Mouse (Mus musculus) intestine, embryonic 16.5 days (tissue): Measurements from ENCODE around the gene Plxnd1. TPM values are rescaled to one million over a fixed set of nuclear protein-coding genes. Genes with fewer than 3 reads are reported as not detected.
A peak's percentile ranks its signal among the peaks of the same experiment; 100 is the strongest.

Experiments
- ATAC-seq: fragments of 200-750 bp; cut with Nextera tagmentation; 2 replicates; pipeline ENCODE4 v1.8.0; 2017; ENCODE audit warnings: moderate TSS enrichment, moderate library complexity
- H3K27ac ChIP-seq: fragments of 300-500 bp; sonication (generic); 2 replicates; pipeline ENCODE4 v1.5.1; 2014; ENCODE audit warnings: mild to moderate bottlenecking, low read length
- H3K27me3 ChIP-seq: fragments of 300-500 bp; sonication (generic); replicated peaks from 2 replicates; pipeline ENCODE4 v1.6.1; 2014; ENCODE audit warnings: low read length, control low read depth, mixed read lengths; ENCODE audit not compliant: control insufficient read depth, insufficient read depth
- H3K36me3 ChIP-seq: fragments of 300-500 bp; sonication (generic); 2 replicates; pipeline ENCODE4 v1.6.1; 2014; ENCODE audit warnings: low read length, control low read depth; ENCODE audit not compliant: control insufficient read depth, insufficient read depth
- H3K4me1 ChIP-seq: fragments of 300-500 bp; sonication (generic); 2 replicates; pipeline ENCODE4 v1.6.1; 2014; ENCODE audit warnings: low read length, control low read depth, mixed read lengths; ENCODE audit not compliant: control insufficient read depth, insufficient read depth
- H3K4me2 ChIP-seq: fragments of 300-500 bp; sonication (generic); 2 replicates; pipeline ENCODE4 v1.6.1; 2014; ENCODE audit warnings: low read depth, low read length, control low read depth
- H3K4me3 ChIP-seq: fragments of 300-500 bp; sonication (generic); 2 replicates; pipeline ENCODE4 v1.5.1; 2014; ENCODE audit warnings: mild to moderate bottlenecking, low read length
- H3K9ac ChIP-seq: fragments of 300-500 bp; sonication (generic); 2 replicates; pipeline ENCODE4 v1.6.1; 2014; ENCODE audit warnings: low read depth, low read length
- H3K9me3 ChIP-seq: fragments of 300-500 bp; sonication (generic); 2 replicates; pipeline ENCODE4 v1.6.1; 2016; ENCODE audit warnings: low read length, control low read depth; ENCODE audit not compliant: control insufficient read depth
- WGBS: fragments of 180-500 bp; shearing (Covaris S2); extraction: QIAGEN DNeasy Blood & Tissue Kit; methylation state at CpG from one replicate; pipeline ENCODE4 v1.1.7; 2014; 5-methylcytosine and 5-hydroxymethylcytosine counted together
- polyA plus RNA-seq: library from polyadenylated mRNA; unstranded; fragments of >200 nt; fragmentation: Nextera tagmentation; extraction: Ambion mirVana; gene quantifications from 2 replicates; pipeline ENCODE4 v1.2.1, GENCODE M21; 2015

Gene Plxnd1
- polyA plus RNA-seq, 1 experiment from 2014 or later, result 19.3 TPM

DNA sequence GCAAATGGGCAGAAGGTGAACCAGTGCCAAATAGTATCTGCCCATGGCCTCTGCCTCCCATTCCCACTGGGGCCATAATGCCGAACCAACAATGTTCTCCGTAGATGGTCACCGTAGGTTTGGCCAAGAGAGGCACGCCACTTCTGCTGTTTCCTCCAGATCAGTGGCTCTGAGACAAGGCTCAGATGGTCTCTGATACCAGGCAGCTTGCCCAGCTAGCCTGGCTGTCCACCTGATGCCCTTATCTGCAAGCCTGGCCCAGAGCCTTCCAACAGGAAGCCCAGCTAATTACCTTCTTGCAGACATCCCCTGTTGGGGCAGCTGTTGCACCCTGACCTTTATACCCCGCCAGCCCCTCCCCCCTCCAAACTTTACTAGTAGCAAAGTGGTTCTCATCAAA, 26.7 kb downstream of the Plxnd1 start:
- Histone ChIP-seq H3K4me3 (no peak overlapping the region), H3K27ac (no peak overlapping the region), H3K4me2 (no peak overlapping the region), H3K9ac (no peak overlapping the region), H3K9me3 (no peaks in the 10 kb centered on the region), H3K27me3 (no peaks in the 10 kb centered on the region), H3K4me1 (peaks cover 20% of the 10 kb centered on the region), H3K36me3 (0 out of 2 replicates have a peak, but pooled peaks cover 6% of the 10 kb centered on the region)
- ATAC-seq, result no peak
- 80% methylated on average over 5 of the region's 5 CpGs for WGBS

DNA sequence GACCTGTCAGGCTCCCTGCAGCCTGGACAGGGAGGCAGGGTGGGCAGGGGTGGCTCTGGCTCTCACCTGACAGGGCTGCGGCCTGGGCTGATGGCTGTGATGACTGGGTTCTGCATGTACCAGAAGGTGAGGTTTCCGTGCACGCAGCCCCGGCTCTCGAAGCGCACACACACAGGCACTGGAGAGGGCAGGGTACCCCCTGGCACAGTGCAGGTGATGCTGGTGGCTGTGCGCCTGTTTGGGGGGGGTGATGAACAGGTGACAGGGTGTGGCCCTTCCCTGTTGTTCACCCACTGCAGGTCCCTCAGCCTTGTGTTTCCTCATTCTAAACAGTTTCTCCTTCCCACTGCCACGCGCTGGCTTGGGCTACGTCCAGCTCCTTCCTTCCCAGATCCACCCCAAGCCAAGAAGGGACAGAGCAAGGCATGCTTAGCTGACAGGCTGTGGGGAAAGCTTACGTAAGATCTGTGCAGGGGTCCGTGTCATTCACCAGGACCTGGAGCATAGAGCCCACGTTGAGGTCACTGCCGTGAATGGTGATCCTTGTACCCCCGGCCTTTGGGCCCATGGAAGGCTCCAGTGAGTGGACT, 27.4 kb downstream of the Plxnd1 start:
- H3K27ac ChIP-seq, result no peak overlapping the region
- H3K4me2 ChIP-seq, result no peak overlapping the region
- no peaks in the 10 kb centered on the region for H3K27me3 ChIP-seq
- 0 out of 2 replicates have a peak, but pooled peaks cover 6% of the 10 kb centered on the region for H3K36me3 ChIP-seq
- no peak overlapping the region for H3K9ac ChIP-seq
- no peaks in the 10 kb centered on the region for H3K9me3 ChIP-seq
- no peak overlapping the region for H3K4me3 ChIP-seq
- WGBS, result 92% methylated on average over 15 of the region's 15 CpGs
- no peak for ATAC-seq
- H3K4me1 ChIP-seq, result peaks cover 15% of the 10 kb centered on the region

- H3K27me3 ChIP-seq, result no peaks in the 10 kb centered on the region
- no peak for ATAC-seq
- H3K9ac ChIP-seq, result no peak overlapping the region
- H3K27ac ChIP-seq, result no peak overlapping the region
- H3K4me3 ChIP-seq, result no peak overlapping the region
- H3K36me3 ChIP-seq, result 0 out of 2 replicates have a peak, but pooled peaks cover 6% of the 10 kb centered on the region
- H3K4me2 ChIP-seq, result no peak overlapping the region
- WGBS, result 92% methylated on average over 19 of the region's 19 CpGs
- no peaks in the 10 kb centered on the region for H3K9me3 ChIP-seq
- peaks cover 5% of the 10 kb centered on the region for H3K4me1 ChIP-seq
Observed at GRCm38 (mm10) chr6:115966227-115966966, 28.4 kb downstream of the Plxnd1 start.

DNA sequence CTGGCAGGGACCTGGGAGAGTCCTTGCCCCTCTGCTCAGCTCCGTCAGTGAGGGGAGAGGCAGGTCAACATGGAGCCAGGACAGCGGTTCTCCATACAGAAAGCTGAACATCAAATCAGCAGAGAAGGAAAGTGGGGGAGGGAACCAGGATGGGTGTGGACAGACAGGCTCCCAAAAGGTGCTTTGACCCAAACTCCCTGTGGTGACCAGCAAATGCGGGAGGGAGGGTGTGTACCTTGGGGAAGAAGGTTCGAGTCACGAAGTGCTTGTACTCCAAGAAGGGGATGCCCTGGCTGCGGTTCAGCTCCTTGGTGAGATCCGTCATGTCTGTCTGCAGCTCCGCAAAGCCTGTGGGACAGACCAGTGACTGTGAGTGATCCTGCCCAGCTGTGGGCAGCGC, 31.1 kb downstream of the Plxnd1 start:
- 83% methylated on average over 9 of the region's 9 CpGs for WGBS
- H3K36me3 ChIP-seq, result 0 out of 2 replicates have a peak, but pooled peaks cover 6% of the 10 kb centered on the region
- H3K27ac ChIP-seq, result no peak overlapping the region
- H3K27me3 ChIP-seq, result no peaks in the 10 kb centered on the region
- no peaks in the 10 kb centered on the region for H3K9me3 ChIP-seq
- H3K4me2 ChIP-seq, result no peak overlapping the region
- no peak overlapping the region for H3K4me3 ChIP-seq
- H3K9ac ChIP-seq, result no peak overlapping the region
- H3K4me1 ChIP-seq, result peaks cover 12% of the 10 kb centered on the region
- no peak for ATAC-seq

- Histone ChIP-seq H3K27ac (no peak overlapping the region), H3K9ac (no peak overlapping the region)
- peak; percentile 21; the same call in 1 of the 2 replicates for ATAC-seq
Observed at GRCm38 (mm10) chr6:115962439-115963085, 32.2 kb downstream of the Plxnd1 start.

GRCm38 (mm10) chr6:115961743-115962142, 33.1 kb downstream of the Plxnd1 start:
- WGBS, result 80% methylated on average over 3 of the region's 3 CpGs
- 0 out of 2 replicates have a peak, but pooled peaks cover 6% of the 10 kb centered on the region for H3K36me3 ChIP-seq
- ATAC-seq, result no peak

More at GRCm38 (mm10) chr6:115962439-115963085, 32.2 kb downstream of the Plxnd1 start:
- Histone ChIP-seq H3K4me2 (no peak overlapping the region), H3K9me3 (no peaks in the 10 kb centered on the region), H3K27me3 (no peaks in the 10 kb centered on the region), H3K36me3 (0 out of 2 replicates have a peak, but pooled peaks cover 6% of the 10 kb centered on the region), H3K4me1 (peaks cover 16% of the 10 kb centered on the region), H3K4me3 (no peak overlapping the region)
- WGBS, result 46% methylated on average over 23 of the region's 23 CpGs

DNA sequence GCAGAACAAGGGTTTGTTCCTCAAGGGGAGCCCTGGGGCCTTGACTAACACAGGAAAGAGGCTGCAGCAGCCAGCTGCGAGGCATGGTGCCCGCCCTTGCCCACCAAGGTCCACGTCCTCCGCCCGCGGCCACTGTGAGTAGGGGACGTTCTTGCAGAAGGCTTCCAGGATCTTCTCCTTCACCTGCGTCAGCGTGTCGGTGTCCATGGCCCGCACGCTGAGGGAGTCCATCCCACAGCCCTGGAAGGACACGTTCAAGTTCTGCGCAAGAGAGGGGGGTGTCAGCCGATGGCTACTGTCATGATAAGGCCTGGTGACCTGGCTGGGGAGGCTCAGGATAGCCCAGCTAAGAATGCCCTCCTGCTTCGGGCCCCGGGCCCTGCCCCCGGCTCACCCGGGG, 34.5 kb downstream of the Plxnd1 start:
- Histone ChIP-seq H3K4me2 (no peak overlapping the region), H3K27ac (no peak overlapping the region), H3K9me3 (no peaks in the 10 kb centered on the region), H3K4me1 (peaks cover 29% of the 10 kb centered on the region), H3K9ac (no peak overlapping the region), H3K27me3 (no peaks in the 10 kb centered on the region), H3K4me3 (no peak overlapping the region), H3K36me3 (0 out of 2 replicates have a peak, but pooled peaks cover 3% of the 10 kb centered on the region)
- 93% methylated on average over 19 of the region's 19 CpGs for WGBS
- ATAC-seq, result no peak

More at GRCm38 (mm10) chr6:115961743-115962142, 33.1 kb downstream of the Plxnd1 start:
- Histone ChIP-seq H3K27ac (no peak overlapping the region), H3K4me3 (no peak overlapping the region), H3K4me1 (peaks cover 24% of the 10 kb centered on the region), H3K9ac (no peak overlapping the region), H3K9me3 (no peaks in the 10 kb centered on the region), H3K4me2 (no peak overlapping the region), H3K27me3 (no peaks in the 10 kb centered on the region)

DNA sequence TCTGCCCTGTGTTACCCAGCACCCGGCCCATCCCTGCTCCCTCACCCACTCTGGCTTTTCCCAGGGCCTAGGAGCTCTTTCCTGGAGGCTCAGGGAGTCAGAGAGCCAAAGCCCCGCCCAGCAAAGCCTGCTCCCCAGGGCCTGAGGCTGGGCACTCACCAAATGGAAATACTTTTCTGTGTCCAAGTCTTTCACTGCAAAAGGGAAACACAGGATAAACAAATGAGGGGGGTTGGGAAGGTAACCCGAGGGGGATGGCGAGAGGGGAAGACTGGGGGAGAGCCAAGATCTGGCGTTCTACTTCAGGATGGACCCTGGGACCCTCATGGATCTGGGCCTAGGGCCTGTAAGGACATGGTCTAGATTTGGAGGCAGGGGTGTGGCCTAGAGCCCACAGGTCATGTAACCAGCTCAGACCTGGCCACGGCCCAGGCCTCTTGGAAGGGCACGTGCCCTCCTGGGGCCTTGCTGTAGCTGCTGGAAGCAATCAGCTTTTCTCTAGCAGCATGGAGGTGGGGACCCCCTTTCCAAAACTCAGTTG, 35.6 kb downstream of the Plxnd1 start:
- peaks cover 33% of the 10 kb centered on the region for H3K4me1 ChIP-seq
- no peak overlapping the region for H3K4me3 ChIP-seq
- H3K9me3 ChIP-seq, result no peaks in the 10 kb centered on the region
- H3K27me3 ChIP-seq, result no peaks in the 10 kb centered on the region
- H3K9ac ChIP-seq, result peak overlapping the region; percentile 37; the same call in 1 of the 2 replicates
- ATAC-seq, result no peak
- 0 out of 2 replicates have a peak, but pooled peaks cover 3% of the 10 kb centered on the region for H3K36me3 ChIP-seq
- WGBS, result 63% methylated on average over 7 of the region's 7 CpGs
- no peak overlapping the region; the same call in 1 of the 2 replicates for H3K27ac ChIP-seq
- no peak overlapping the region for H3K4me2 ChIP-seq

DNA sequence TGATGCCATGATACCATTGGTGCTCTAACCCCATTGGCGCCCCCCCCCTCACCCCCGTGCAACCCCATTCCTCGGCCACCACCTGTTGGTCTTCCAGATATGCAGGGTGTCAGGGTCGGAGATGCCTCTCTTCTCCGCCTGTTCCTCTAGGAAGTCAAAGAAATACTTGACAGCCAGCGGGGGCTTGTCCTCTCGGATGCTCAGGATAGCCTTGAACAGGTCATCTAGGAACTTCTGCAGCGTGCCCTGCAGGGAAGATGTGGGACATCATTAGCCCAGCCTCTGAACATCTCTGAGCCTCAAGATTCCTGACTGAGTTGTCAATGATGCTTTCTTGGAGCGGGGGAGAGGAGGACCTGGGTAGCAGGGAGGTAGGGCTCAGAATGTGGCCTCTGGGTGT, 36.4 kb downstream of the Plxnd1 start:
- Histone ChIP-seq H3K9ac (no peak overlapping the region), H3K4me1 (peaks cover 33% of the 10 kb centered on the region), H3K9me3 (no peaks in the 10 kb centered on the region), H3K4me2 (no peak overlapping the region), H3K36me3 (0 out of 2 replicates have a peak, but pooled peaks cover 3% of the 10 kb centered on the region), H3K27ac (no peak overlapping the region), H3K4me3 (no peak overlapping the region), H3K27me3 (no peaks in the 10 kb centered on the region)
- ATAC-seq, result no peak
- WGBS, result 85% methylated on average over 9 of the region's 9 CpGs
